Mouse (Mus musculus) hindbrain, embryonic 16.5 days (tissue): ENCODE data around the gene Rpl5. TPM values are rescaled to one million over a fixed set of nuclear protein-coding genes. Genes with fewer than 3 reads are reported as not detected.

Experiments used
- ATAC-seq: fragments of 200-750 bp; cut with Nextera tagmentation; 2 replicates; pipeline ENCODE4 v1.8.0; 2017; ENCODE audit warnings: moderate TSS enrichment, moderate library complexity
- H3K27ac ChIP-seq: fragments of 300-500 bp; sonication (generic); 2 replicates; pipeline ENCODE4 v1.5.1; 2014; ENCODE audit warnings: low read depth, mild to moderate bottlenecking, control low read depth, low read length, moderate library complexity
- H3K27me3 ChIP-seq: fragments of 300-500 bp; sonication (generic); replicated peaks from 2 replicates; pipeline ENCODE4 v1.6.1; 2014; ENCODE audit warnings: low read length; ENCODE audit not compliant: control insufficient read depth, insufficient read depth
- H3K36me3 ChIP-seq: fragments of 300-500 bp; sonication (generic); 2 replicates; pipeline ENCODE4 v1.6.1; 2014; ENCODE audit warnings: mild to moderate bottlenecking, low read length, moderate library complexity, mixed read lengths; ENCODE audit not compliant: control insufficient read depth, insufficient read depth
- H3K4me1 ChIP-seq: fragments of 300-500 bp; sonication (generic); 2 replicates; pipeline ENCODE4 v1.6.1; 2014; ENCODE audit warnings: low read depth, low read length; ENCODE audit not compliant: control insufficient read depth, insufficient read depth
- H3K4me2 ChIP-seq: fragments of 300-500 bp; sonication (generic); 2 replicates; pipeline ENCODE4 v1.6.1; 2014; ENCODE audit warnings: mild to moderate bottlenecking, low read length, control low read depth, moderate library complexity
- H3K4me3 ChIP-seq: fragments of 300-500 bp; sonication (generic); 2 replicates; pipeline ENCODE4 v1.5.1; 2014; ENCODE audit warnings: mild to moderate bottlenecking, low read length, control low read depth, moderate library complexity
- H3K9ac ChIP-seq: fragments of 300-500 bp; sonication (generic); 2 replicates; pipeline ENCODE4 v1.6.1; 2014; ENCODE audit warnings: low read depth, mild to moderate bottlenecking, control low read depth, low read length, moderate library complexity
- H3K9me3 ChIP-seq: fragments of 300-500 bp; sonication (generic); 2 replicates; pipeline ENCODE4 v1.6.1; 2014; ENCODE audit warnings: mild to moderate bottlenecking, low read length, moderate library complexity; ENCODE audit not compliant: control insufficient read depth
- WGBS: fragments of 180-500 bp; shearing (Covaris S2); extraction: QIAGEN DNeasy Blood & Tissue Kit; methylation state at CpG from one replicate; pipeline ENCODE4 v1.1.7; 2014; 5-methylcytosine and 5-hydroxymethylcytosine counted together
- polyA plus RNA-seq: library from polyadenylated mRNA; unstranded; fragments of >200 nt; fragmentation: Nextera tagmentation; extraction: Ambion mirVana; gene quantifications from 2 replicates; pipeline ENCODE4 v1.2.1, GENCODE M21; 2015

The Rpl5 gene
- polyA plus RNA-seq, 1 experiment from 2014 or later: 53.9 TPM

DNA sequence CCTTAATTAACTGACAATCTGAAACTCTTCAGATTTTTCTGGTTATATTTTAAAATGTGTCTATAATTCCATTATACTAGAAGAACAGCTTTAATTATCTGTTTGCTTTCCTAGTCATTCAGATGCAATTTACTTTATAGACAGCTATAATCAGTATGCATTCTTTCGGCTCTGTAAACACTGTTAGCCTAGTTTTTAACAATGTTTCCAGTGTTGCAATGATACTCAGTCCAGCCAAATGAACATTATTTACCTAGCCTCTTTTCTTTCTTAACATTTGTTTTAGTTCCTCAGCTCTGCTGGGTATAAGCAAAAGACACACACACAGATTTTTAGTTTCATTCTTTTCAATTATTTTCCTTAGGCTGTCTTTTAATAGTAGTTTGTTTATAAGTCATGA, 48.6 kb downstream of the Rpl5 start:
- 74% methylated on average over 1 of the region's 1 CpGs for WGBS

DNA sequence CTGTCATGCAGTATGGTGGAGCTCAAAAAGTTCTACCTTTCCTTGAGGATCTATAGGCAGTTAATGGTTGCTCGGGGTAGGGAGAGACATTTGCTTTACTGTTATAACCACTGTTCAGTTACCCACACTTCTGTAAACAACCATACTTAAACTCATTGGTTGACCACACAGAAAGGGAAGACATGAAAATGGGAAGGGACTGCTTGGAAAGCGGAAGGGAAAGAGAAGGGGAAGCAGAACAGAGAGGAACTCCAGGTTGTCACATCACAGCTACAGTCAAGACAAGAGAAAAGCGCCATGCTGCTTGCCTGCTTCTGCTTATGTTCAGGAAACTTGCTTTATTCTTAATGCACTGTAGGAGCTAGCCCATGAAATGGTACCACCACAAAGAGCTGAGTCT, 49.3 kb downstream of the Rpl5 start:
- Histone ChIP-seq H3K4me2 (no peak overlapping the region), H3K27ac (no peak overlapping the region), H3K4me1 (peaks cover 6% of the 10 kb centered on the region; the same call in 1 of the 2 replicates), H3K27me3 (no peaks in the 10 kb centered on the region), H3K36me3 (no peaks in the 10 kb centered on the region), H3K4me3 (no peak overlapping the region), H3K9ac (no peak overlapping the region), H3K9me3 (no peaks in the 10 kb centered on the region)
- 90% methylated on average over 3 of the region's 3 CpGs for WGBS
- no peak for ATAC-seq

More for the DNA sequence above, 48.6 kb downstream of the Rpl5 start:
- Histone ChIP-seq H3K4me3 (no peak overlapping the region), H3K27ac (no peak overlapping the region), H3K4me1 (peaks cover 6% of the 10 kb centered on the region; the same call in 1 of the 2 replicates), H3K9me3 (no peaks in the 10 kb centered on the region), H3K9ac (no peak overlapping the region), H3K27me3 (no peaks in the 10 kb centered on the region), H3K4me2 (no peak overlapping the region), H3K36me3 (no peaks in the 10 kb centered on the region)
- ATAC-seq: no peak

DNA sequence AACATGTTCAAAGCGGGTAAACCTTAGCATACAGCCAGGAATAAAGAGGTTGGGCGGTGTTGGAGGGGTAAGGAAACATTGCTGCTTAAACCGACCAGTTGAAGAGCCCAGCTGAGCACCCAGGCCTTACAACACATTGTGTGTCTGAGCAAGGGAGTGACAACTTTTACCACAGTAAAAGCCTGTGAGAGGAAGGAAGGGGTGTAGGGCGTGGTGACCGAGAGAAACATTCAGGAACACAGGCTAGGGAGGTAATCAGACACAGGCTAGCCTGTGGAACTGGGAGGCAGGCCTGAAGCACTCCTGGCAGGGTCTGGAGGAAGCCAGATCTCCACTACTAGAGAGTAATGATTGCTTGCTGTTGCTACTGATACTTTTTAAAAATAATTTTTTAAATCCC, 50.3 kb downstream of the Rpl5 start:
- H3K4me2 ChIP-seq: no peak overlapping the region

More for the DNA sequence above, 50.3 kb downstream of the Rpl5 start:
- 82% methylated on average over 5 of the region's 5 CpGs for WGBS
- Histone ChIP-seq H3K9ac (no peak overlapping the region), H3K27ac (no peak overlapping the region), H3K27me3 (no peaks in the 10 kb centered on the region), H3K9me3 (no peaks in the 10 kb centered on the region), H3K4me1 (peaks cover 6% of the 10 kb centered on the region; the same call in 1 of the 2 replicates), H3K36me3 (no peaks in the 10 kb centered on the region), H3K4me3 (no peak overlapping the region)
- no peak for ATAC-seq

Other genes with a start within 250 kb of the Rpl5 start
- gene Gfi1, start 174.5 kb upstream of the Rpl5 start, polyA plus RNA-seq: 0.09 TPM in 1 of 2 replicates, not detected in the other
- 0.09 and 0.11 TPM in 2 replicates for gene Ube2d2b, start 70.4 kb upstream of the Rpl5 start, polyA plus RNA-seq
- gene Evi5, start 25.4 kb upstream of the Rpl5 start, polyA plus RNA-seq: 51.7 and 58.7 TPM in 2 replicates
- gene Fam69a, start 86.6 kb downstream of the Rpl5 start, polyA plus RNA-seq: 68.1 and 73.3 TPM in 2 replicates
- gene Mtf2, start 165.2 kb downstream of the Rpl5 start, polyA plus RNA-seq: 76.4 and 88.7 TPM in 2 replicates
- 25.1 and 30.3 TPM in 2 replicates for gene Tmed5, start 232.1 kb downstream of the Rpl5 start, polyA plus RNA-seq
- gene Ccdc18, start 232.4 kb downstream of the Rpl5 start, polyA plus RNA-seq: 2.7 and 3.1 TPM in 2 replicates